19 mouse cellular contexts compared by ENCODE assay signal in the genomic region with DNA sequence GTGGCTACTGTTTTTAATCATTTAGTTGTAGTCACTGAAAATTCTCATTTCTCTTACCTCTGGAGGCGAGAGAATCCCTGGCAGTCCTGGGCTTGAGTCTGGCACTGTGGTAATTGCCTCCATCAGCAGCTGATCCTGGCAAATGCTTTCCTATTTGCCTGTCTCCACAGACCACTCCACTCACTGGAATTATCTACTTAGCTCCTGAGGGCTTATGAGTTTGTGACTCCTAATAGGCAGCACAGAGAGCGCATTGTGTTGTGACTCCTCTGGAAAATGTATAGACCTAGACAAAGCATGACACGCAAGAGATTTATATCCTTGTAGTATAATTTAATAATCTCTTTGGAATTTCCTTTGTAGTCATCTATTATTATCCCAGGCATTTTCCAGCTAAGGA.
A peak's percentile ranks its signal among the peaks of the same experiment; 100 is the strongest.
DNase-seq lines count a peak whose midpoint lies in the region; ATAC-seq and TF ChIP-seq lines count a peak whose summit lies in the region.
"Had no signal": no experiment of that assay in that cellular context is flagged by ENCODE, and none has a peak within 500 bp of the region (broad histone marks: within the 10 kb centered on the region; RNA-seq: fewer than 3 reads in every experiment).

No protein-coding gene starts in this region.

- ATAC-seq in hindbrain, embryonic 11.5 days (ENCODE audit: low FRiP score) = peak; percentile 47; the same call in 1 of the 2 replicates
- no peak for ATAC-seq in hindbrain, postnatal 0 days
- peak; percentile 29; the same call in 1 of the 2 replicates for ATAC-seq in neural tube, embryonic 12.5 days (ENCODE audit: low FRiP score, low read depth)
- no peak for ATAC-seq in neural tube, embryonic 15.5 days (ENCODE audit: low FRiP score)
- peak; percentile 84 for ATAC-seq in embryonic facial prominence, embryonic 14.5 days (ENCODE audit: low read depth)
- ATAC-seq in monocyte, adult 5-6 weeks (replicated peaks; ENCODE audit: insufficient number of reproducible peaks, low FRiP score, low TSS enrichment, poor library complexity, severe bottlenecking) = no peak

- no peaks in the 10 kb centered on the region for H3K36me3 ChIP-seq in hindbrain, embryonic 11.5 days (ENCODE audit: control insufficient read depth, insufficient read depth, low read length)
- H3K36me3 ChIP-seq in hindbrain, postnatal 0 days (ENCODE audit: insufficient read depth, low read length) = no peaks in the 10 kb centered on the region
- H3K36me3 ChIP-seq in neural tube, embryonic 12.5 days = no peaks in the 10 kb centered on the region
- H3K36me3 ChIP-seq in neural tube, embryonic 15.5 days = no peaks in the 10 kb centered on the region
- H3K36me3 ChIP-seq in embryonic facial prominence, embryonic 14.5 days (ENCODE audit: control insufficient read depth, insufficient read depth, low read length) = no peaks in the 10 kb centered on the region
- H3K36me3 ChIP-seq: limb, embryonic 13.5 days; liver, embryonic 13.5 days had no signal

- H3K4me1 ChIP-seq in hindbrain, embryonic 11.5 days (replicated peaks; ENCODE audit: control insufficient read depth, insufficient read depth, low read length) = no peaks in the 10 kb centered on the region
- H3K4me1 ChIP-seq in hindbrain, postnatal 0 days (ENCODE audit: insufficient read depth, low read length) = no peaks in the 10 kb centered on the region
- no peaks in the 10 kb centered on the region for H3K4me1 ChIP-seq in neural tube, embryonic 12.5 days
- 0 out of 2 replicates have a peak, but pooled peaks cover 3% of the 10 kb centered on the region for H3K4me1 ChIP-seq in neural tube, embryonic 15.5 days
- H3K4me1 ChIP-seq in embryonic facial prominence, embryonic 14.5 days (ENCODE audit: control insufficient read depth, insufficient read depth, low read length) = 0 out of 2 replicates have a peak, but pooled peaks cover 5% of the 10 kb centered on the region
- H3K4me1 ChIP-seq: liver, embryonic 13.5 days had no signal

- H3K27ac ChIP-seq in hindbrain, embryonic 11.5 days (ENCODE audit: low read depth, low read length) = no peak overlapping the region
- no peak overlapping the region for H3K27ac ChIP-seq in hindbrain, postnatal 0 days
- H3K27ac ChIP-seq in neural tube, embryonic 12.5 days = no peak overlapping the region
- H3K27ac ChIP-seq in neural tube, embryonic 15.5 days (replicated peaks) = no peak overlapping the region
- H3K27ac ChIP-seq in embryonic facial prominence, embryonic 14.5 days (replicated peaks; ENCODE audit: low read depth, low read length) = no peak overlapping the region
- H3K27ac ChIP-seq: gastrocnemius, adult 2 months; limb, embryonic 13.5 days; liver, embryonic 13.5 days had no signal

- H3K9ac ChIP-seq in hindbrain, embryonic 11.5 days (ENCODE audit: low read depth, low read length) = no peak overlapping the region
- H3K9ac ChIP-seq in hindbrain, postnatal 0 days (replicated peaks; ENCODE audit: low read length) = no peak overlapping the region
- no peak overlapping the region for H3K9ac ChIP-seq in neural tube, embryonic 12.5 days
- no peak overlapping the region for H3K9ac ChIP-seq in neural tube, embryonic 15.5 days (replicated peaks)
- H3K9ac ChIP-seq in embryonic facial prominence, embryonic 14.5 days (ENCODE audit: low read depth, low read length) = no peak overlapping the region
- H3K9ac ChIP-seq: limb, embryonic 13.5 days; liver, embryonic 13.5 days; lung, embryonic 14.5 days had no signal

- 89% methylated on average over 3 of the region's 3 CpGs for WGBS in hindbrain, embryonic 11.5 days
- 65% methylated on average over 3 of the region's 3 CpGs for WGBS in hindbrain, postnatal 0 days
- 66% methylated on average over 3 of the region's 3 CpGs for WGBS in neural tube, embryonic 12.5 days
- WGBS in neural tube, embryonic 15.5 days = 37% methylated on average over 3 of the region's 3 CpGs
- WGBS in embryonic facial prominence, embryonic 14.5 days = 65% methylated on average over 3 of the region's 3 CpGs

- peak; percentile 7 for DNase-seq in hindbrain, embryonic 11.5 days (ENCODE audit: low spot score)
- DNase-seq in hindbrain, postnatal 0 days (ENCODE audit: low spot score) = no peak
- DNase-seq in embryonic facial prominence, embryonic 14.5 days (ENCODE audit: low spot score) = peak; percentile 61
- no peak for DNase-seq in adrenal gland, postnatal 25 days
- DNase-seq: cerebellum, adult 9-10 months; gastrocnemius, adult 2 months; heart, postnatal 10 days; kidney, adult 2 months; kidney, postnatal 10 days; layer of hippocampus, postnatal 36 days; liver, embryonic 13.5 days; lung, embryonic 14.5 days; lung, postnatal 36 days; thymus, adult 2 months had no signal

- no peaks in the 10 kb centered on the region for H3K27me3 ChIP-seq in hindbrain, embryonic 11.5 days (ENCODE audit: control insufficient read depth, insufficient read depth, low read length)
- H3K27me3 ChIP-seq in hindbrain, postnatal 0 days (ENCODE audit: insufficient read depth, low read length) = no peaks in the 10 kb centered on the region
- H3K27me3 ChIP-seq in neural tube, embryonic 12.5 days (replicated peaks) = no peaks in the 10 kb centered on the region
- no peaks in the 10 kb centered on the region for H3K27me3 ChIP-seq in neural tube, embryonic 15.5 days (replicated peaks)
- no peaks in the 10 kb centered on the region for H3K27me3 ChIP-seq in embryonic facial prominence, embryonic 14.5 days (replicated peaks; ENCODE audit: control insufficient read depth, insufficient read depth, low read length)
- H3K27me3 ChIP-seq: limb, embryonic 13.5 days; liver, embryonic 13.5 days had no signal

- H3K4me2 ChIP-seq in hindbrain, embryonic 11.5 days (replicated peaks; ENCODE audit: low read depth, low read length) = no peak overlapping the region
- no peak overlapping the region for H3K4me2 ChIP-seq in hindbrain, postnatal 0 days (ENCODE audit: low read depth, low read length)
- H3K4me2 ChIP-seq in neural tube, embryonic 12.5 days (replicated peaks) = no peak overlapping the region
- no peak overlapping the region for H3K4me2 ChIP-seq in neural tube, embryonic 15.5 days
- H3K4me2 ChIP-seq in embryonic facial prominence, embryonic 14.5 days (ENCODE audit: low read depth, low read length) = no peak overlapping the region
- H3K4me2 ChIP-seq: heart, embryonic 11.5 days; limb, embryonic 13.5 days; liver, embryonic 13.5 days; lung, embryonic 14.5 days had no signal

- no peak for TF ChIP-seq CTCF in hindbrain, postnatal 0 days (IDR thresholded peaks at IDR 0.05; ENCODE audit: low read depth)

- H3K9me3 ChIP-seq in hindbrain, embryonic 11.5 days (ENCODE audit: control insufficient read depth, low read length) = no peaks in the 10 kb centered on the region
- no peaks in the 10 kb centered on the region for H3K9me3 ChIP-seq in hindbrain, postnatal 0 days (ENCODE audit: low read length)
- no peaks in the 10 kb centered on the region for H3K9me3 ChIP-seq in neural tube, embryonic 12.5 days
- no peaks in the 10 kb centered on the region for H3K9me3 ChIP-seq in neural tube, embryonic 15.5 days (replicated peaks)
- H3K9me3 ChIP-seq in embryonic facial prominence, embryonic 14.5 days (ENCODE audit: control insufficient read depth, low read length) = no peaks in the 10 kb centered on the region
- H3K9me3 ChIP-seq: limb, embryonic 13.5 days; liver, embryonic 13.5 days had no signal

- H3K4me3 ChIP-seq in hindbrain, embryonic 11.5 days (ENCODE audit: low read depth, low read length) = no peak overlapping the region
- no peak overlapping the region for H3K4me3 ChIP-seq in hindbrain, postnatal 0 days (ENCODE audit: low read length)
- no peak overlapping the region for H3K4me3 ChIP-seq in neural tube, embryonic 12.5 days
- H3K4me3 ChIP-seq in neural tube, embryonic 15.5 days (replicated peaks) = no peak overlapping the region
- no peak overlapping the region for H3K4me3 ChIP-seq in embryonic facial prominence, embryonic 14.5 days (ENCODE audit: low read depth, low read length)
- H3K4me3 ChIP-seq: gastrocnemius, adult 2 months; limb, embryonic 13.5 days; liver, embryonic 13.5 days had no signal

Comparison
In these comparisons a context has a peak if more than half of its experiments do, and no peak if none do; other contexts are left out.
1. ATAC-seq: peak in hindbrain, embryonic 11.5 days (single experiment), neural tube, embryonic 12.5 days (single experiment) and embryonic facial prominence, embryonic 14.5 days (single experiment); none in hindbrain, postnatal 0 days (single experiment), neural tube, embryonic 15.5 days (single experiment) and monocyte, adult 5-6 weeks (single experiment).
2. DNase-seq: peak in hindbrain, embryonic 11.5 days (single experiment) and embryonic facial prominence, embryonic 14.5 days (single experiment); none in hindbrain, postnatal 0 days (single experiment) and adrenal gland, postnatal 25 days (single experiment).